Mouse (Mus musculus) midbrain, embryonic 14.5 days (tissue): Measurements from ENCODE around the gene 2210011C24Rik. TPM values are rescaled to one million over a fixed set of nuclear protein-coding genes. Genes with fewer than 3 reads are reported as not detected.

Experiments
- ATAC-seq: fragments of 200-750 bp; cut with Nextera tagmentation; 2 replicates; pipeline ENCODE4 v1.8.0; 2017; ENCODE audit warnings: moderate number of reproducible peaks, moderate library complexity; ENCODE audit not compliant: low FRiP score, low TSS enrichment
- DNase-seq: peaks from one replicate; pipeline ENCODE4 v3.0.0-alpha.2; 2015
- H3K27ac ChIP-seq: fragments of 300-500 bp; sonication (generic); replicated peaks from 2 replicates; pipeline ENCODE4 v1.5.1; 2014; ENCODE audit warnings: mild to moderate bottlenecking, low read depth, low read length, moderate library complexity
- H3K27me3 ChIP-seq: fragments of 300-500 bp; sonication (generic); 2 replicates; pipeline ENCODE4 v1.6.1; 2014; ENCODE audit warnings: low read length, control low read depth, mixed read lengths; ENCODE audit not compliant: control insufficient read depth, insufficient read depth
- H3K36me3 ChIP-seq: fragments of 300-500 bp; sonication (generic); 2 replicates; pipeline ENCODE4 v1.6.1; 2014; ENCODE audit warnings: low read length, control low read depth; ENCODE audit not compliant: control insufficient read depth, insufficient read depth
- H3K4me1 ChIP-seq: fragments of 300-500 bp; sonication (generic); 2 replicates; pipeline ENCODE4 v1.6.1; 2014; ENCODE audit warnings: mild to moderate bottlenecking, antibody characterized with exemption, low read length, control low read depth; ENCODE audit not compliant: control insufficient read depth, insufficient read depth
- H3K4me2 ChIP-seq: fragments of 300-500 bp; sonication (generic); 2 replicates; pipeline ENCODE4 v1.6.1; 2014; ENCODE audit warnings: mild to moderate bottlenecking, low read length, moderate library complexity
- H3K4me3 ChIP-seq: fragments of 300-500 bp; sonication (generic); replicated peaks from 2 replicates; pipeline ENCODE4 v1.5.1; 2014; ENCODE audit warnings: low read depth, low read length
- H3K9ac ChIP-seq: fragments of 300-500 bp; sonication (generic); replicated peaks from 2 replicates; pipeline ENCODE4 v1.6.1; 2014; ENCODE audit warnings: mild to moderate bottlenecking, low read length, moderate library complexity
- H3K9me3 ChIP-seq: fragments of 300-500 bp; sonication (generic); 2 replicates; pipeline ENCODE4 v1.6.1; 2016; ENCODE audit warnings: low read length, control low read depth, mixed read lengths; ENCODE audit not compliant: control insufficient read depth
- WGBS: fragments of 180-500 bp; shearing (Covaris S2); extraction: QIAGEN DNeasy Blood & Tissue Kit; methylation state at CpG from one replicate; pipeline ENCODE4 v1.1.7; 2014; 5-methylcytosine and 5-hydroxymethylcytosine counted together
- polyA plus RNA-seq: library from polyadenylated mRNA; unstranded; fragments of >200 nt; fragmentation: Nextera tagmentation; extraction: Ambion mirVana; gene quantifications from 2 replicates; pipeline ENCODE4 v1.2.1, GENCODE M21; 2014

The 2210011C24Rik gene
- polyA plus RNA-seq: 0.94 TPM in 1 of 2 replicates, not detected in the other

- H3K4me2 ChIP-seq: peak within 1 kb of the TSS; percentile 95
- H3K27me3 ChIP-seq: peaks cover 34% of the 10 kb centered on the region
- H3K9me3 ChIP-seq: no peaks in the 10 kb centered on the region
- H3K4me3 ChIP-seq: peak within 1 kb of the TSS; percentile 52
- no peak for DNase-seq
- WGBS: under 1% methylated on average over 45 of the region's 45 CpGs
- peak within 1 kb of the TSS; percentile 51; the same call in 1 of the 2 replicates for H3K9ac ChIP-seq
- H3K27ac ChIP-seq: no peak within 1 kb of the TSS
- peaks cover 17% of the 10 kb centered on the region for H3K4me1 ChIP-seq
- no peaks in the 10 kb centered on the region for H3K36me3 ChIP-seq
- ATAC-seq: 0 out of 2 replicates have a peak, but pooled peaks have one; percentile 22
These were observed at the start of gene 2210011C24Rik for GRCm38 (mm10) chr8:84011705-84012498. 2210011C24Rik (minus strand) TSS chr8:84012171.

DNA sequence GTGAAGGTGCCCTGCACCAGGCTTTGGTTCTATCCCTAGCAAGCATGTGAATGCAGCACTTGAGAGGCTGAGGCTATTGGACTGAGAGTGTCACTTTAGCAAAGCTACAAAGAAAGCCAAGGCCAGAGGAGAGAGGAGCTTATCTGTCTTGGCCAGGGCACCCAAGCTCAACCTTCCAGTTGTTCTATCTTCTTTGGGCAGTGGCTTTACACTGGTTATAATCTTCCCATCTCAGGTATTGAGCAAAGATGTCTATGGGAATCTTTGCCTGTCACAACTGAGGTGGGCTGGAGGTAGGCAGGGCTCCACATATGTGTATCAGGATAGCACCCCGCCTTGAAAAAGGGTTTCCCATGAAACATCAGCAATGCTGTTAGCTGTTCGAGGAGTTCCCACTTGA, 48.3 kb upstream of the 2210011C24Rik start:
- Histone ChIP-seq H3K27me3 (no peaks in the 10 kb centered on the region), H3K4me3 (no peak overlapping the region), H3K4me2 (no peak overlapping the region), H3K4me1 (no peaks in the 10 kb centered on the region), H3K9me3 (no peaks in the 10 kb centered on the region), H3K27ac (no peak overlapping the region), H3K9ac (no peak overlapping the region), H3K36me3 (no peaks in the 10 kb centered on the region)
- ATAC-seq (no peak), DNase-seq (no peak)
- WGBS: 96% methylated on average over 2 of the region's 2 CpGs

DNA sequence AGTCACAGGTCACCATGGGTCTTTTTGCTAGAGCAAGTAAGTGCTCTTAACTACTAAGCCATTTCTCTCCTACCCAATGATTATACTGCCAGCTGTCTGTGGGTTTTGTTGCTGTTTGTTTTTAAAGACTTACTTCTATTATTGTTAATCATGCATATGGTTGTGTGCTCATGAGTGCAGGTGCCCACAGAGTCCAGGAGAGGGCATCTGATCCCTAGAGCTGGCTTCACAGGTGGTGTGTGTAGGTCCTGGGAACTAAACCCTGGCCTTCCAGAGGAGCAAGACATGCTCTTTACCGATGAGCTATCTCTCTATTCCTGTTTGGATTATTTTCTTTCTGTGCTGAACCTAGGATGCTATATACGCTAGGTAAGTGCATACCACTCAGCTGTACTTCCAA, 47.3 kb upstream of the 2210011C24Rik start:
- no peaks in the 10 kb centered on the region for H3K4me1 ChIP-seq
- no peaks in the 10 kb centered on the region for H3K27me3 ChIP-seq
- H3K4me2 ChIP-seq: no peak overlapping the region
- no peaks in the 10 kb centered on the region for H3K36me3 ChIP-seq
- no peak overlapping the region for H3K9ac ChIP-seq
- H3K27ac ChIP-seq: no peak overlapping the region
- ATAC-seq (no peak), DNase-seq (no peak)
- no peak overlapping the region for H3K4me3 ChIP-seq
- H3K9me3 ChIP-seq: no peaks in the 10 kb centered on the region
- 90% methylated on average over 2 of the region's 2 CpGs for WGBS

DNA sequence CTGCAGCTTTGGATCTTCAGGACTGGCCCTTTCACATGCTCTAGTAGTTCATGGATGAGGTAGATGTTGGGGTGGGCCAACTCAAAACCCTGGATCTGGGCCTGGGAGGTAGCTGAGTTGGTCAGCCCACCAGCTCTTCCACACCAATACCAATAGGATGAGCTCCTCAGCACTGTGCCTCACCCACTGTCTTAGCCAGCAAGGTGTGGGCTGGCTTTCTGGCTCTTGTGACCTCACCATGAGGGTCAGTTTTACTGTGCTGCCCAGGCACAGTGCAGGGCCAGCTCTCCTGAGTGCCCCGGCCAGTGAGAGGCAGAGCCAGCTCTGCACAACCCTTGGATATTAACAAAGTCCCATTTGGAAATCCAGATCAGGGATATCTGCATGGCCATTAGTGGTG, 45.9 kb upstream of the 2210011C24Rik start:
- Histone ChIP-seq H3K27me3 (no peaks in the 10 kb centered on the region), H3K9ac (no peak overlapping the region), H3K4me2 (no peak overlapping the region), H3K4me3 (no peak overlapping the region), H3K9me3 (no peaks in the 10 kb centered on the region), H3K27ac (no peak overlapping the region), H3K36me3 (no peaks in the 10 kb centered on the region), H3K4me1 (no peaks in the 10 kb centered on the region)
- WGBS: 100% methylated on average over 1 of the region's 1 CpGs
- no peak for ATAC-seq
- DNase-seq: no peak

- H3K4me1 ChIP-seq: no peaks in the 10 kb centered on the region
- no peak for DNase-seq
- no peaks in the 10 kb centered on the region for H3K27me3 ChIP-seq
- no peak overlapping the region for H3K9ac ChIP-seq
- H3K4me2 ChIP-seq: no peak overlapping the region
- H3K36me3 ChIP-seq: no peaks in the 10 kb centered on the region
- no peak overlapping the region for H3K4me3 ChIP-seq
- no peak overlapping the region for H3K27ac ChIP-seq
- H3K9me3 ChIP-seq: no peaks in the 10 kb centered on the region
- WGBS: 87% methylated on average over 5 of the region's 5 CpGs
- ATAC-seq: no peak
These were observed 41.3 kb upstream of the 2210011C24Rik start for GRCm38 (mm10) chr8:84053229-84053628.

DNA sequence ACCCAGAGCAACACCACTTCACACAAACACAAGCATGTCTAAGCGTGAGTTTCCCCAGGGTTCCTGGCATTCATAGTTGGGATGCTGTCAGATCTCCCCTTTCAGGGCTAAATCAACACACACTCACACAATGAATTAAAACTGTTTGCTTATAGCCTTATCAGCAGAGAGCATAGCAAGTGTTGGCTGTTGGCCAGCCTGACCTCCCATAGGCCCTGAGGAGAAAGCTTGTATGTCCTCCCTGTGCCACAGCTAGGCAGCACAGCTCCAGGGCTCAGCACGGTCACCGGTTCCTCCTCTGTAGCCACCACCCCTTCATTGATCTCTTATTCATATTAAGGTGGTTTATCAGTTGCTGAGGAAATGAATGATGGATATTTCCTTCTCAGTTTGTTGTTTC, 40.8 kb upstream of the 2210011C24Rik start:
- no peak overlapping the region for H3K27ac ChIP-seq
- no peak for ATAC-seq
- WGBS: 68% methylated on average over 3 of the region's 3 CpGs
- no peak overlapping the region for H3K9ac ChIP-seq
- H3K27me3 ChIP-seq: no peaks in the 10 kb centered on the region
- DNase-seq: peak; percentile 32
- no peak overlapping the region for H3K4me2 ChIP-seq
- no peaks in the 10 kb centered on the region for H3K4me1 ChIP-seq
- no peaks in the 10 kb centered on the region for H3K36me3 ChIP-seq
- no peaks in the 10 kb centered on the region for H3K9me3 ChIP-seq
- H3K4me3 ChIP-seq: no peak overlapping the region

DNA sequence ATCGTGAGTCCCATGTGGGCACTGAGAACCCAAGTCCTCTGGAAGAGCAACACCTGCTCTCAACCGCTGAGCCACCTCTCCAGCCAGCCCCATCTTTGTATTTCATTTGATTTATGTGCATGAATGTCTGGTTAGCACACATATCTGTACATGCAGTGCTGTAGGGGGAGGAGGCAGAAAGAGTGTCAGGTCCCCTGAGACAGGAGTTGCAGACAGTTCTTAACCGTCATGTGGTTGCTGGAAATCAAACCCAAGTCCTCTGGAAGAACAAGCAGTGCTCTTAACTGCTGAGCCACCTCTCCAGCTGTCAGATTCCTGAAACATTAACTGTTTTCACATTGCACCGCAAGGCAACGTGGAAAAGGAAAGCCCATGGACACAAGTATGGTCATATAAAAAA, 36.2 kb upstream of the 2210011C24Rik start:
- Histone ChIP-seq H3K4me2 (no peak overlapping the region), H3K9me3 (no peaks in the 10 kb centered on the region), H3K4me3 (no peak overlapping the region), H3K36me3 (no peaks in the 10 kb centered on the region), H3K27me3 (peaks cover 26% of the 10 kb centered on the region), H3K27ac (no peak overlapping the region), H3K9ac (no peak overlapping the region), H3K4me1 (no peaks in the 10 kb centered on the region)
- DNase-seq (no peak), ATAC-seq (no peak)
- WGBS: 87% methylated on average over 5 of the region's 5 CpGs

DNA sequence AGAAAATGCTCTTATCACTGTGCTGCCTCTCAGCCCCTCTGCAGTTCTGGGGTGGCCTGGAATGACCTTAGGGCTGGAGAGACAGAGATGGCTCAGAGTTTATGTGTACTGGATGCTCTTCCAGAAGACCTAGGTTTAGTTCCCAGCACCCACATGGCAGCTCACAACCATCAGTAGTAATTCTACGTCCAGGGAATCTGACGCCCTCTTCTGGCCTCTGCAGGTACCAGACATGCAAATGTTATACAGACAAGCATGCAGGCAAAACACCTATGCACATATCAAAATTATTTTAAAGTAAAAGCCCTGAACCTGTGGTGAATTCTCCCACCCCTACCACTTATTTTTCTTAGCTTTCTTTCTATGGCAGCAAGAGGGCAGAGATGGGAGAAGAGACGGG, 34.5 kb upstream of the 2210011C24Rik start:
- Histone ChIP-seq H3K4me2 (no peak overlapping the region), H3K9ac (no peak overlapping the region), H3K36me3 (no peaks in the 10 kb centered on the region), H3K9me3 (no peaks in the 10 kb centered on the region), H3K4me1 (no peaks in the 10 kb centered on the region), H3K27ac (no peak overlapping the region), H3K4me3 (no peak overlapping the region), H3K27me3 (peaks cover 43% of the 10 kb centered on the region)
- WGBS: 81% methylated on average over 3 of the region's 3 CpGs
- no peak for ATAC-seq
- DNase-seq: no peak

GRCm38 (mm10) chr8:84044900-84045299, 32.9 kb upstream of the 2210011C24Rik start, which contains the start of gene Rln3:
Rln3 (minus strand) TSS chr8:84045000.
- Histone ChIP-seq H3K4me2 (0 out of 2 replicates have a peak within 1 kb of the TSS, but pooled peaks have one; percentile 19), H3K9ac (no peak within 1 kb of the TSS), H3K27me3 (peaks cover 54% of the 10 kb centered on the region), H3K4me1 (no peaks in the 10 kb centered on the region), H3K27ac (no peak within 1 kb of the TSS), H3K36me3 (no peaks in the 10 kb centered on the region), H3K9me3 (no peaks in the 10 kb centered on the region), H3K4me3 (no peak within 1 kb of the TSS)
- ATAC-seq (no peak), DNase-seq (no peak)
- WGBS: 10% methylated on average over 9 of the region's 9 CpGs
